Mouse (Mus musculus): ENCODE results near the gene Tac4. TPM values are rescaled to one million over a fixed set of nuclear protein-coding genes. Genes with fewer than 3 reads are reported as not detected.

Tac4 gene
- total and polyA plus RNA-seq, 3 experiments = 0.19 TPM; not detected in 2

DNA sequence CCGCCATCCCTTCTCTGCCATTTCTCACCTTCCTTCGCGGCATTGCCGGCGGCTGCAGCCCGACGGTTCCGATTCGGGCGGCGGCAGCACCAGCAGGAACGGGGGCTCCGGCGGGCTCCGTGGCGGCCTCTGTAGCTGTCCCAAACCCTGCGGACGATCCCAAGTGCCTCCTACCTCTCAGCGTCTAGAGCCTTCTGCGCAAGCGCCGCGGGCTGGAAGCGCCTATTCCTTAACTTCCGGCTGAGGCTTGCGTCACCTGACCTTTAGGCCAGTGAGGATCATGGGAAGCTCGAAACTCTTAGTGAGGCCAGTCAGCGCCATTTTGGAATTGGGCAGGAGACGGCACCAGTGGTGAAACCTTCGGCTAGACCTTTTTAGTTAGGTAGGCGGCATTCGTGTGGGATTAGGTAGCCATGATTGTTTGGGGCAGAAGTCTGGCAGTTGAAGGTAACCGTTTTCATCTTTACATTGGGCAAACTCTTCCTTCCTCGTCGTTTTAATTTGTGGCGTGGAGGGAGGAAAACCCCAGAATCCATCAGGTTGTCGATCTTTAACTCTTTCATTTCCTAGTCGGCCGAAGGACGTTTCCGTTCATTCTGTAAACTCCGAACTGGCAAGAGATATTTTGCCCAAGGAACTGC is 48.8 kb downstream of the Tac4 start, which contains the start of gene Kat7 (continued):
- TF ChIP-seq TCF12 (IDR thresholded peaks at IDR 0.05; ENCODE audit: low read depth, low read length) = peak; percentile 19
- TF ChIP-seq MAX (IDR thresholded peaks at IDR 0.05; ENCODE audit: low read length) = peak; percentile 85
- no peak for TF ChIP-seq ZC3H11A (IDR thresholded peaks at IDR 0.05; ENCODE audit: low read depth, low read length)
- TF ChIP-seq MAFK (IDR thresholded peaks at IDR 0.05; ENCODE audit: insufficient replicate concordance, low read length) = no peak
- peak; percentile 37; the same call in 1 of the 2 replicates for TF ChIP-seq ETS1 (conservative IDR thresholded peaks at IDR 0.05; ENCODE audit: low read depth, low read length)
- no peak for TF ChIP-seq BHLHE40 (IDR thresholded peaks at IDR 0.05; ENCODE audit: low read depth, low read length)
- TF ChIP-seq MEF2A (IDR thresholded peaks at IDR 0.05; ENCODE audit: borderline replicate concordance, low read depth, low read length) = peak; percentile 59; the same call in 1 of the 2 replicates
- peak; percentile 96 for TF ChIP-seq ELF1 (IDR thresholded peaks at IDR 0.05; ENCODE audit: low read depth, low read length)
- peak; percentile 81 for TF ChIP-seq NELFE (IDR thresholded peaks at IDR 0.05; ENCODE audit: low read depth, low read length)
- peak; percentile 93; the same call in 1 of the 2 replicates for TF ChIP-seq GABPA (IDR thresholded peaks at IDR 0.05; ENCODE audit: insufficient replicate concordance, low read depth, low read length)
- TF ChIP-seq CHD2 (IDR thresholded peaks at IDR 0.05; ENCODE audit: low read length) = peak; percentile 88
- no peak for TF ChIP-seq EP300 (IDR thresholded peaks at IDR 0.05; ENCODE audit: low read length)
- TF ChIP-seq MAZ (IDR thresholded peaks at IDR 0.05; ENCODE audit: low read depth, low read length) = peak; percentile 48; the same call in 1 of the 2 replicates
- TF ChIP-seq RAD21 (IDR thresholded peaks at IDR 0.05; ENCODE audit: low read depth, low read length) = no peak
- TF ChIP-seq ZMIZ1 (IDR thresholded peaks at IDR 0.05; ENCODE audit: low read depth, low read length) = no peak
- no peak; the same call in 1 of the 2 replicates for TF ChIP-seq IRF4 (IDR thresholded peaks at IDR 0.05; ENCODE audit: low read depth, low read length)
- no peak for TF ChIP-seq ZNF384 (IDR thresholded peaks at IDR 0.05; ENCODE audit: low read depth, low read length)

DNA sequence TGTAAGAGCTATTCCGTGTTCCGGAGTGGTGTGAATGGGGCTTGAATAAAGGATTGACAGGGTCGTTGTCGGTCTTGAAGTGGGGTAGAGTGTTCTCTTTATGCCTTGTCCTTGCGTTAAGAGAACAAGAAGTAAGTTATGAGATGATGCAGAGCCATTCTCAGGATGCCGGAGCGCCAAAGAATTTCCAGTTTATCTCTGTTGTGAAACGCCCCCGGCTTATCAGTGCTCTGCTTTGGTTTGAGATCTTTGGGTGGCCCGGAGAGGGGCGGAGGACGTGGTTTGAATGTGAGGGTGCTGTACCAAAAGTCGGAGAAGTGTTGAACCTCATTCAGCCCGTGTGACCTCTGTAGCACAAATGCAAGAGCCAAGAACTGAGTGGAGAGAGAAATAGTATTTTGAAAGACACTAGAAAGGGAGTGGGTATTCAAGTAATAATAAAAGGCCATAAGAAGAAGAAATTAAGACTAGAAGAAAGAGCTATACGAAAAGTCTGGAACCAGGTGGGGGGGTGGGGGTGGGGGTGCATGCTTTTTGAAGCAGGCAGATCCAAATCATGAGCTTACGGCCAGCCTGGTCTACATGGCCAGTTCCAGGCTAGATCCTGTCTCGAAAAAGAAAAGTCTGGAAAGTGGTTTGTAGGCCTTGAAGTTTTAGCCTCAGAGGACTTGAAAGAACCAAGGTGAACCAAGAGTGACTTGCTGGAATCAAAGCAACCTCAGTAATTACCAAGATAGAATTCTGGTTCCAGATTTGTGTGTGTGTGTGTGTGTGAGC is 49.5 kb downstream of the Tac4 start:
- peak overlapping the region; percentile 85 for H3K9ac ChIP-seq (ENCODE audit: insufficient read depth, low read depth)
- H3K4me3 ChIP-seq (replicated peaks in 1 of 3; ENCODE audit: low read depth in 2 of 3, low read length in 2 of 3, poor library complexity in 1 of 3) = peak overlapping the region; percentile 69 to 99 (median 85)
- TF ChIP-seq JUN (IDR thresholded peaks at IDR 0.05; ENCODE audit: insufficient read depth, low read depth, low read length) (no peak), ZC3H11A (IDR thresholded peaks at IDR 0.05; ENCODE audit: low read depth, low read length) (no peak), CHD2 (IDR thresholded peaks at IDR 0.05; ENCODE audit: low read length) (peak; percentile 55; the same call in 1 of the 2 replicates), RAD21 (IDR thresholded peaks at IDR 0.05; ENCODE audit: low read depth, low read length) (no peak), CHD1 (IDR thresholded peaks at IDR 0.05; ENCODE audit: low read depth, low read length) (peak; percentile 93), EP300 (IDR thresholded peaks at IDR 0.05; ENCODE audit: low read length) (peak; percentile 6; the same call in 1 of the 2 replicates), USF2 (conservative IDR thresholded peaks at IDR 0.05; ENCODE audit: low read depth, low read length) (no peak), CTCF (conservative IDR thresholded peaks at IDR 0.05 in 1 of 2, IDR thresholded peaks at IDR 0.05 in 1 of 2; ENCODE audit: low read depth in 2 of 2, low read length in 2 of 2) (no peak), BHLHE40 (IDR thresholded peaks at IDR 0.05; ENCODE audit: low read depth, low read length) (no peak), USF1 (IDR thresholded peaks at IDR 0.05; ENCODE audit: low read depth, low read length) (no peak), SMC3 (IDR thresholded peaks at IDR 0.05; ENCODE audit: low read depth, low read length) (no peak), UBTF (IDR thresholded peaks at IDR 0.05; ENCODE audit: low read depth, low read length) (0 out of 2 replicates have a peak, but pooled peaks have one; percentile 54), SIN3A (IDR thresholded peaks at IDR 0.05; ENCODE audit: low read length) (peak; percentile 1), E2F4 (IDR thresholded peaks at IDR 0.05; ENCODE audit: insufficient replicate concordance, low read depth, low read length) (no peak), MAX (IDR thresholded peaks at IDR 0.05; ENCODE audit: low read length) (peak; percentile 53; the same call in 1 of the 2 replicates), MXI1 (IDR thresholded peaks at IDR 0.05; ENCODE audit: low read depth, low read length) (peak; percentile 62; the same call in 1 of the 2 replicates), MAZ (IDR thresholded peaks at IDR 0.05; ENCODE audit: low read depth, low read length) (0 out of 2 replicates have a peak, but pooled peaks have one; percentile 16)
- no peaks in the 10 kb centered on the region for H3K27me3 ChIP-seq (replicated peaks)
- H3K79me2 ChIP-seq (replicated peaks; ENCODE audit: control insufficient read depth, extremely low read depth, insufficient read depth, poor library complexity, severe bottlenecking) = peaks cover 35% of the 10 kb centered on the region
- H3K9me3 ChIP-seq (replicated peaks; ENCODE audit: low read length) = no peaks in the 10 kb centered on the region
- no peak for DNase-seq (ENCODE audit: extremely low read depth)
- H3K27ac ChIP-seq (ENCODE audit: insufficient read depth, low read depth) = peak overlapping the region; percentile 29; the same call in 1 of the 2 replicates
- peak overlapping the region; percentile 91 for H3K4me2 ChIP-seq (ENCODE audit: insufficient read depth, low read depth, poor library complexity, severe bottlenecking)
- dilution Hi-C loops (cut with MboI; ENCODE audit: extremely low pct_ligation_motif_present, extremely low pct_unique_long_range_greater_than_20kb, low sequenced_read_pairs) (no loop called here), in situ Hi-C loops (cut with MboI; ENCODE audit: low pct_ligation_motif_present, low pct_unique_long_range_greater_than_20kb, low sequenced_read_pairs) (no loop called here)
- peaks cover 5 to 27% of the 10 kb centered on the region in 2 experiments; a peak in 3 of 4 replicates for H3K4me1 ChIP-seq (ENCODE audit: control insufficient read depth in 1 of 2, insufficient read depth in 2 of 2)
- peaks cover 5 to 21% of the 10 kb centered on the region in 2 experiments for H3K36me3 ChIP-seq (replicated peaks in 1 of 2; ENCODE audit: control insufficient read depth in 1 of 2, insufficient read depth in 1 of 2, low read length in 1 of 2)
